Mouse (Mus musculus) embryonic facial prominence, embryonic 11.5 days (tissue): ENCODE measurements around the gene Cyb561d1. TPM values are rescaled to one million over a fixed set of nuclear protein-coding genes. Genes with fewer than 3 reads are reported as not detected.

Experiments
- ATAC-seq: fragments of 200-750 bp; cut with Nextera tagmentation; replicated peaks from 2 replicates; pipeline ENCODE4 v1.8.0; 2017; ENCODE audit warnings: low read depth; ENCODE audit not compliant: insufficient number of reproducible peaks, low FRiP score, low TSS enrichment
- DNase-seq: peaks from one replicate; pipeline ENCODE4 v3.0.0-alpha.2; 2015; ENCODE audit warnings: low spot score
- H3K27ac ChIP-seq: fragments of 300-500 bp; sonication (generic); replicated peaks from 2 replicates; pipeline ENCODE4 v1.5.1; 2014; ENCODE audit warnings: mild to moderate bottlenecking, low read depth, low read length, control low read depth
- H3K27me3 ChIP-seq: fragments of 300-500 bp; sonication (generic); 2 replicates; pipeline ENCODE4 v1.6.1; 2014; ENCODE audit warnings: mild to moderate bottlenecking, low read length, moderate library complexity, mixed read lengths; ENCODE audit not compliant: control insufficient read depth, insufficient read depth
- H3K36me3 ChIP-seq: fragments of 300-500 bp; sonication (generic); replicated peaks from 2 replicates; pipeline ENCODE4 v1.6.1; 2014; ENCODE audit warnings: low read depth, mild to moderate bottlenecking, low read length, moderate library complexity, mixed read lengths; ENCODE audit not compliant: control insufficient read depth, insufficient read depth
- H3K4me1 ChIP-seq: fragments of 300-500 bp; sonication (generic); 2 replicates; pipeline ENCODE4 v1.6.1; 2014; ENCODE audit warnings: low read length, mixed read lengths; ENCODE audit not compliant: control insufficient read depth, insufficient read depth
- H3K4me2 ChIP-seq: fragments of 300-500 bp; sonication (generic); 2 replicates; pipeline ENCODE4 v1.6.1; 2014; ENCODE audit warnings: low read depth, mild to moderate bottlenecking, control low read depth, low read length, moderate library complexity
- H3K4me3 ChIP-seq: fragments of 300-500 bp; sonication (generic); 2 replicates; pipeline ENCODE4 v1.5.1; 2014; ENCODE audit warnings: low read depth, low read length, control low read depth
- H3K9ac ChIP-seq: fragments of 300-500 bp; sonication (generic); replicated peaks from 2 replicates; pipeline ENCODE4 v1.6.1; 2014; ENCODE audit warnings: mild to moderate bottlenecking, control low read depth, low read length
- H3K9me3 ChIP-seq: fragments of 300-500 bp; sonication (generic); replicated peaks from 2 replicates; pipeline ENCODE4 v1.6.1; 2016; ENCODE audit warnings: mild to moderate bottlenecking, low read length, inconsistent platforms, mixed read lengths; ENCODE audit not compliant: control insufficient read depth
- WGBS: fragments of 180-500 bp; shearing (Covaris S2); extraction: QIAGEN DNeasy Blood & Tissue Kit; methylation state at CpG from one replicate; pipeline ENCODE4 v1.1.7; 2014; 5-methylcytosine and 5-hydroxymethylcytosine counted together
- polyA plus RNA-seq: library from polyadenylated mRNA; unstranded; fragments of >200 nt; fragmentation: Nextera tagmentation; extraction: Ambion mirVana; gene quantifications from 2 replicates; pipeline ENCODE4 v1.2.1, GENCODE M21; 2014

Cyb561d1 gene
- polyA plus RNA-seq, 1 experiment from 2014 or later = 1.6 TPM

GRCm38 (mm10) chr3:108225711-108226557, 24.9 kb upstream of the Cyb561d1 start:
- ATAC-seq = peak; percentile 63

GRCm38 (mm10) chr3:108220661-108221060, 19.6 kb upstream of the Cyb561d1 start:
- Histone ChIP-seq H3K4me1 (no peaks in the 10 kb centered on the region), H3K4me2 (no peak overlapping the region), H3K9ac (no peak overlapping the region), H3K27ac (no peak overlapping the region), H3K36me3 (no peaks in the 10 kb centered on the region), H3K27me3 (peaks cover 9% of the 10 kb centered on the region), H3K4me3 (no peak overlapping the region), H3K9me3 (no peaks in the 10 kb centered on the region)
- 73% methylated on average over 3 of the region's 3 CpGs for WGBS
- DNase-seq (no peak), ATAC-seq (no peak)

More at GRCm38 (mm10) chr3:108225711-108226557, 24.9 kb upstream of the Cyb561d1 start:
- WGBS = 2% methylated on average over 66 of the region's 67 CpGs
- peak; percentile 16 for DNase-seq
- Histone ChIP-seq H3K27ac (no peak overlapping the region), H3K4me2 (peak overlapping the region; percentile 59), H3K36me3 (no peaks in the 10 kb centered on the region), H3K4me1 (no peaks in the 10 kb centered on the region), H3K4me3 (peak overlapping the region; percentile 46), H3K27me3 (peaks cover 26% of the 10 kb centered on the region), H3K9ac (peak overlapping the region; percentile 47), H3K9me3 (no peaks in the 10 kb centered on the region)

- Histone ChIP-seq H3K9ac (no peak overlapping the region), H3K27ac (no peak overlapping the region), H3K36me3 (no peaks in the 10 kb centered on the region), H3K27me3 (no peaks in the 10 kb centered on the region), H3K9me3 (no peaks in the 10 kb centered on the region), H3K4me2 (no peak overlapping the region), H3K4me3 (no peak overlapping the region), H3K4me1 (no peaks in the 10 kb centered on the region)
- 15% methylated on average over 5 of the region's 5 CpGs for WGBS
- DNase-seq (peak; percentile 76), ATAC-seq (no peak)
Observed at GRCm38 (mm10) chr3:108214734-108215133, 13.7 kb upstream of the Cyb561d1 start.

- Histone ChIP-seq H3K27ac (no peak overlapping the region), H3K4me1 (peaks cover 4% of the 10 kb centered on the region), H3K4me3 (no peak overlapping the region), H3K4me2 (no peak overlapping the region), H3K9me3 (no peaks in the 10 kb centered on the region), H3K9ac (no peak overlapping the region), H3K36me3 (no peaks in the 10 kb centered on the region), H3K27me3 (no peaks in the 10 kb centered on the region)
- WGBS = 79% methylated on average over 8 of the region's 8 CpGs
- ATAC-seq = no peak
- no peak for DNase-seq
Observed at GRCm38 (mm10) chr3:108212406-108212805, 11.4 kb upstream of the Cyb561d1 start.

GRCm38 (mm10) chr3:108211845-108212244, 10.8 kb upstream of the Cyb561d1 start:
- H3K27me3 ChIP-seq = no peaks in the 10 kb centered on the region
- H3K9ac ChIP-seq = no peak overlapping the region
- no peak for DNase-seq
- H3K4me2 ChIP-seq = no peak overlapping the region
- 87% methylated on average over 6 of the region's 6 CpGs for WGBS
- H3K9me3 ChIP-seq = no peaks in the 10 kb centered on the region
- H3K36me3 ChIP-seq = no peaks in the 10 kb centered on the region; the same call in 1 of the 2 replicates
- H3K4me3 ChIP-seq = no peak overlapping the region
- peaks cover 4% of the 10 kb centered on the region for H3K4me1 ChIP-seq
- no peak overlapping the region for H3K27ac ChIP-seq
- no peak for ATAC-seq

- peak within 1 kb of the TSS; percentile 66 for H3K4me3 ChIP-seq
- no peaks in the 10 kb centered on the region; the same call in 1 of the 2 replicates for H3K36me3 ChIP-seq
- DNase-seq (peak; percentile 76), ATAC-seq (peak; percentile 85)
- peak within 1 kb of the TSS; percentile 86 for H3K9ac ChIP-seq
- no peaks in the 10 kb centered on the region for H3K27me3 ChIP-seq
- WGBS = 0% methylated on average over 14 of the region's 14 CpGs
- no peaks in the 10 kb centered on the region for H3K9me3 ChIP-seq
- H3K4me2 ChIP-seq = peak within 1 kb of the TSS; percentile 70
- H3K4me1 ChIP-seq = peaks cover 4% of the 10 kb centered on the region
- H3K27ac ChIP-seq = peak within 1 kb of the TSS; percentile 85
Observed at GRCm38 (mm10) chr3:108210771-108211139, 9.7 kb upstream of the Cyb561d1 start, which contains the start of gene Atxn7l2. Atxn7l2 (minus strand) TSS chr3:108210934.

- H3K36me3 ChIP-seq = no peaks in the 10 kb centered on the region; the same call in none of the 2 replicates
- DNase-seq (peak; percentile 98), ATAC-seq (peak; percentile 93)
- peaks cover 4% of the 10 kb centered on the region for H3K4me1 ChIP-seq
- peak overlapping the region; percentile 70 for H3K4me2 ChIP-seq
- peak overlapping the region; percentile 66 for H3K4me3 ChIP-seq
- under 1% methylated on average over 58 of the region's 72 CpGs for WGBS
- H3K9me3 ChIP-seq = no peaks in the 10 kb centered on the region
- H3K9ac ChIP-seq = peak overlapping the region; percentile 86
- H3K27ac ChIP-seq = peak overlapping the region; percentile 85
- H3K27me3 ChIP-seq = no peaks in the 10 kb centered on the region
Observed at GRCm38 (mm10) chr3:108209946-108210770, 9.1 kb upstream of the Cyb561d1 start.
